In the genomic region with DNA sequence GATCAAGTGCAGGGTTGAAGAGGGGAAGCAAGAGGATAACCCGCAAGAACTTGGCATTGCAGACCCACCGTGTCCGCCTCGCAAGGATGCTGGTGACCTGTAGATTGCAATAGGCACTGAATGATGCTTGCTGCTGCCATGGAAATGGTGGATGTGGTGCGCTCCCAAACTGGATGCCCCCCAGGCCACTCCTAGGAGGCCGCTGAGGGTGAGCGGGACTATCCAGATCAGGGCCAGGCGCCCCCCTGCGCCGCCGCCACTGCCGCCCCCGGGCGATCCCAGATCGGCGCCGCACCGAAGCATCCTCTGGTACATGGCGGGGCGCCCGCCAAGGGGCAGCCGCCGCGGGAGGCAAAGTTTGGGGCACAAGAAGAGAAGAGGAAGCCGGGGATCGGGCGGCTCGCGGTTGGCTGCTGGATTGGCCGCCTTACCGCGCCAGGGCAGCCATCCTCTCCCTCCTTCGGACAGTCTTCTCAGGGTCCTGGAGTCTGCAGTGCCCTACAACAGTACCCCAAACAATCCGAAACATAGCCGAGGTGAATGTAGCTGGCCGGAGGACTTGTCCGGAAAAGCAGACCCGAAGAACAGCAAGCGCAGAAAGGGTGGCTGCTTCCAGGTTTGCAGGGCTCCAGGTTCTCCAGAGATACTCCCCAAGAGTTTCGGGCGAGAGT, we compare ENCODE assay signal across 8 mouse cellular contexts.
A peak's percentile ranks its signal among the peaks of the same experiment; 100 is the strongest.
DNase-seq lines count a peak whose midpoint lies in the region; ATAC-seq lines count a peak whose summit lies in the region.

No protein-coding gene starts in this region.

- DNase-seq in heart, adult 11 months: peak; percentile 83
- DNase-seq in heart, postnatal 36 days: no peak
- DNase-seq in thymus, postnatal 4 days: peak; percentile 5
- DNase-seq in thymus, postnatal 14 days: no peak
- no peak for DNase-seq in urinary bladder, postnatal 14 days (ENCODE audit: low spot score)

- peaks cover 39% of the 10 kb centered on the region for H3K4me1 ChIP-seq in hindbrain, embryonic 13.5 days (replicated peaks)
- H3K4me1 ChIP-seq in stomach, embryonic 14.5 days (ENCODE audit: control insufficient read depth, insufficient read depth, low read length): 0 out of 2 replicates have a peak, but pooled peaks cover 6% of the 10 kb centered on the region

- peak overlapping the region; percentile 95 for H3K9ac ChIP-seq in hindbrain, embryonic 13.5 days
- peak overlapping the region; percentile 25; the same call in 1 of the 2 replicates for H3K9ac ChIP-seq in stomach, embryonic 14.5 days (replicated peaks; ENCODE audit: low read depth, low read length)

- under 1% methylated on average over 41 of the region's 41 CpGs for WGBS in hindbrain, embryonic 13.5 days
- under 1% methylated on average over 40 of the region's 41 CpGs for WGBS in stomach, embryonic 14.5 days

- no peaks in the 10 kb centered on the region for H3K9me3 ChIP-seq in hindbrain, embryonic 13.5 days
- H3K9me3 ChIP-seq in stomach, embryonic 14.5 days (ENCODE audit: control insufficient read depth, low read depth, low read length): no peaks in the 10 kb centered on the region

- ATAC-seq in hindbrain, embryonic 13.5 days (ENCODE audit: low FRiP score): peak; percentile 58
- peak; percentile 31; the same call in 1 of the 2 replicates for ATAC-seq in megakaryocyte, adult 5-6 weeks (ENCODE audit: poor library complexity, severe bottlenecking)
- ATAC-seq in stomach, embryonic 14.5 days (ENCODE audit: insufficient number of reproducible peaks, insufficient read depth, low FRiP score, low read depth): peak; percentile 24; the same call in 1 of the 2 replicates

- H3K27ac ChIP-seq in hindbrain, embryonic 13.5 days: peak overlapping the region; percentile 92
- H3K27ac ChIP-seq in stomach, embryonic 14.5 days (ENCODE audit: low read length): no peak overlapping the region

- peak overlapping the region; percentile 73 for H3K4me2 ChIP-seq in hindbrain, embryonic 13.5 days
- H3K4me2 ChIP-seq in stomach, embryonic 14.5 days (replicated peaks; ENCODE audit: low read depth, low read length): peak overlapping the region; percentile 91

- peak overlapping the region; percentile 73 for H3K4me3 ChIP-seq in hindbrain, embryonic 13.5 days
- peak overlapping the region; percentile 44 for H3K4me3 ChIP-seq in stomach, embryonic 14.5 days (ENCODE audit: low read depth, low read length)

- intact Hi-C loops in heart, postnatal 36 days (cut with DNase I): no loop called here

- H3K36me3 ChIP-seq in hindbrain, embryonic 13.5 days: no peaks in the 10 kb centered on the region
- H3K36me3 ChIP-seq in stomach, embryonic 14.5 days (ENCODE audit: control insufficient read depth, insufficient read depth, low read length): no peaks in the 10 kb centered on the region

- H3K27me3 ChIP-seq in hindbrain, embryonic 13.5 days: no peaks in the 10 kb centered on the region
- H3K27me3 ChIP-seq in stomach, embryonic 14.5 days (ENCODE audit: control insufficient read depth, insufficient read depth, low read length): peaks cover 9% of the 10 kb centered on the region; the same call in 1 of the 2 replicates

Comparison
In these comparisons a context has a peak if more than half of its experiments do, and no peak if none do; other contexts are left out.
1. DNase-seq: peak in heart, adult 11 months (single experiment) and thymus, postnatal 4 days (single experiment); none in heart, postnatal 36 days (0 of 2), thymus, postnatal 14 days (single experiment) and urinary bladder, postnatal 14 days (single experiment).
2. Peak in every context shown above with its lines, with median percentiles within 50 percentile points of each other: ATAC-seq.